Mouse (Mus musculus): ENCODE measurements around the gene Alox8. TPM values are rescaled to one million over a fixed set of nuclear protein-coding genes. Genes with fewer than 3 reads are reported as not detected.

Gene Alox8
- total RNA-seq, 2 experiments from 2014 or later: not detected

GRCm38 (mm10) chr11:69180120-69180519 is 17.5 kb downstream of the Alox8 start:
- DNase-seq: no peak

GRCm38 (mm10) chr11:69179512-69179911 is 18.1 kb downstream of the Alox8 start:
- DNase-seq: no peak

- DNase-seq: no peak
Observed at GRCm38 (mm10) chr11:69178525-69178924, 19.1 kb downstream of the Alox8 start.

GRCm38 (mm10) chr11:69174722-69175121 is 22.9 kb downstream of the Alox8 start:
- DNase-seq: no peak

GRCm38 (mm10) chr11:69172606-69173005 is 25.0 kb downstream of the Alox8 start:
- DNase-seq: peak; percentile 11 to 18

DNA sequence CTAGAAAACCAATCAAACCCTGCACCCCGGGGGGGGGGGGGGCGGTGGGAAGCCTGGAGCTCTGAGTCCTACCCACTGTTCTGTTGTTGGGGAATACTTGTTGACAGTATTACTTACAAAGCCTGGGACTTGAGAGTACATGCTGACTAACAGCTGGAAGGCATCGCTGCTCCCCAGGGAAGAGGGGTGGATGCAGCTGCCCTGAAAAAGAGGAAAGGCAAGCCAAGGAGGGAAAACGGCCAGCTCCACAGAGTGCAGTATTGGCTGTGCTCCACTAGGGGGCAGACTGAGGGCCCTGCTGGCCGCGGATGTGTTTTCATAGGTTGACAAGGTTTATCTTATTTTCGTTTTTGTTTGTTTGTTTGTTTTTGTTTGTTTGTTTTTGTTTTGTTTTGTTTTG is 26.0 kb downstream of the Alox8 start:
- peak; percentile 59 to 72 for DNase-seq

DNA sequence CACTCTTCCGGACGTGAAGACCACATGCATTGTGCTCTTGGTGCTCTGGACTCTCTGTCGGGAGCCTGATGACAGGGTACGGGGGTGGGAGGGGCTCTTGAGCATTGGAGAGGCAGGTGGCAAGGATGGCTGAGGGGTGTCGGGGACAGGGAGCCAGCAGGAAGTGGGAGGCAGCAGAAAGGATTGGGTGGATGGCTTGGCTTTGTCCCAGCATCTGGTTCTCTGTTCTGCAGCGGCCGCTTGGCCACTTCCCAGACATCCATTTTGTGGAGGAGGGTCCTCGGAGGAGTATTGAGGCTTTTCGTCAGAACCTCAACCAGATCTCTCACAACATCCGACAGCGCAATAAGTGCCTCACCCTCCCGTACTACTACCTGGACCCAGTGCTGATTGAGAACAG is 28.3 kb downstream of the Alox8 start:
- DNase-seq: no peak

DNA sequence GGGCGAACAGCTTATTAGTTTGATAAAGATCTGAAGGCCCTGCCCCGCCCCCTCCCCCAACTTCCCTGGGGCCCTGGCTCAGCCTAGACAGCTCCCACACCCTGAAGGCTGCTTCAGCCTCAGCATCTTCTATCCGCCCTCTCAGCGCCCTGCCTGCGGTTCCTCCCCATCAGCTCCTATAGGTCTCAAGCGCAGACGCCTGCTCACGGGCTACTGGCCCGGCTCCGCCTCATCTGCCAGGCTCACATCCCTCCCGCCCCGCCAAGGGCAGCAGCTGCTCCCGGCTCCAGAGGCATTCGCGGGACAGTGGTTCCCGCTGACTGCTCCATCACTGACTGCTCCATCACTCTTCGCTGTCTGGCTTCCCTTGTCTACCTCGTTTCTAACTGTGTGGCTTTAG is 40.8 kb downstream of the Alox8 start, which contains the start of gene Alox12b:
TSS of gene Alox12b (plus strand) at position 190 of the 400 bp plus-strand sequence.
- DNase-seq: peak; percentile 24 to 33

- DNase-seq: no peak
Observed at GRCm38 (mm10) chr11:69155351-69155750, 42.3 kb downstream of the Alox8 start.

DNA sequence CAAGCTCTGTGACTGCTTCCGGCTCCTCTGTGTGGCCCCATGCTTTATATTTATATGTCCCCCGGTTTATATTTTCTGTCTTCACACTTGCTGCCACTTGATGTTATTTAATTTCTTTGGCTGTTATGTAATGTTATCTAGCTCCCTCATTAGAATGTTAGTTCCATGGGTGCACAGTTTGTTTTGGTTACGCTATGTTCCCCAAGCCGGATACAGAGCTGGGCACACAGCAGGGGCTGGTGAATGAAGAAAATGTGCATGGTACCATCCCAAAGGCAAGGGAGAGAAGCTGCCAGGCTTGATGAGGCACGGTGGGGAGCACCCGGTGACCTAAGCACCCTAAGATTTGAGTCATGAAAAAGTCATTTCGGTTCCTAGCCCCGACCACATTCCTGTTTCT is 43.8 kb downstream of the Alox8 start:
- no peak for DNase-seq

GRCm38 (mm10) chr11:69151004-69151403 is 46.6 kb downstream of the Alox8 start:
- no peak for DNase-seq

DNA sequence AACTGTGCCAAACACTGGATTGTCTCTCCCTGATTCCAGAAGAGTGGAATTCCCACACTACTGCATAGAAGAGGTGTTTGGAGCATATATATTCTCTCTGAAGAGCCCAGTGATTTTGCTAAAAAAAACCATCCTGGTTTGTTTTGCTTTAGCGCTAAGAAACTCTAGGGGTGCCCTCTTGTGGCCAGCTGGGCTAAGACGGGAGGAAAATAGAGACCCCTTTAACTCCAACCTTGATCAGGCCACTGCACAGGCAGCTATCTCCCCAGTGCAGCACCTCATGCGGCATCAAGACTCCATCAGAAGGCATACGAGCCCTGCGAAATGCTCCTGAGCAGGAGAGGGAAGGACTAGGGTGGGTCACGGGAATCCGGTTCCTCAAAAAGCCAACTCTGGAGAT is 47.2 kb downstream of the Alox8 start:
- peak; percentile 73 to 84 for DNase-seq

GRCm38 (mm10) chr11:69149728-69150127 is 47.9 kb downstream of the Alox8 start:
- no peak for DNase-seq

DNA sequence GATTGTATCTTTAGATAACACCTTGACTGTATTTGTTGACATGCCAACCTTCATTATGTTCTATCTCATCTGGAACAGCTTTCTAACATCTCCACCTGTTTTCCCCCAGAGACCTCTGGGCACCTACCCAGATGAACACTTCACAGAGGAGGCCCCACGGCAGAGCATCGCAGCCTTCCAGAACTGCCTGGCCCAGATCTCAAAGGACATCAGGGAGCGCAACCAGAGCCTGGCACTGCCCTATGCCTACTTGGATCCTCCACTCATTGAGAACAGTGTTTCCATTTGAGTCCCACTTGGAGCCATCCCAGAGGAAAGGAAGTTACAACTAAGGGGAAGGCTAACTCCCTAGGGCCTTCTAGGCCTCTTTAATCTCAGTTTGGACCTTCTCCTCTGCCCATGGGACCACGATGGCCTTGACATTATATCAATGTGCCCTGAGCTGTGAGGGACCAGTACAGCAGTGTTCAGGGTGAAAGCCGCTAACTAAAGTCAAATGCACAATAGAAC is 49.1 kb downstream of the Alox8 start:
- DNase-seq: peak; percentile 28 to 41

DNA sequence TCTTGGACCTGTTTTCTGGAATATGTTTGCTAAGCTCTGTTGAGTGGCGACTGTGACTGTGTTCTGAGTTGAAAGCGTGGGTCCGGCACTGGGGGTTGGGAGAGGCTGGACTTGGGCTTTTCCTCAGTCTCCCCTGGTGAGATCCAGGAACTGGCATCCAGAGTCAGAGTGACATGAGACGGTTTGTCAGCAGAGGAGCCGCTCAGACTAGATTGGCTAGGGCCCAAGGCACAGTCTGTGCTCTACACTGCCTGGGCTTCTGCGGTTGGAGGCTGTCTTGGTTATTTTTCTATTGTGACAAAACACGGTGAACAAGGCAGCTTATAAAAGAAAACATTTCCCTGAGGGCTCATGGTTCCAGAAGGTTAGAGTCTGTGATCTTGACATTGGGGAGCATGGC is 50.1 kb downstream of the Alox8 start:
- peak; percentile 22 to 65 for DNase-seq

- no peak for DNase-seq
Observed at GRCm38 (mm10) chr11:69135361-69135760, 62.3 kb downstream of the Alox8 start.

DNA sequence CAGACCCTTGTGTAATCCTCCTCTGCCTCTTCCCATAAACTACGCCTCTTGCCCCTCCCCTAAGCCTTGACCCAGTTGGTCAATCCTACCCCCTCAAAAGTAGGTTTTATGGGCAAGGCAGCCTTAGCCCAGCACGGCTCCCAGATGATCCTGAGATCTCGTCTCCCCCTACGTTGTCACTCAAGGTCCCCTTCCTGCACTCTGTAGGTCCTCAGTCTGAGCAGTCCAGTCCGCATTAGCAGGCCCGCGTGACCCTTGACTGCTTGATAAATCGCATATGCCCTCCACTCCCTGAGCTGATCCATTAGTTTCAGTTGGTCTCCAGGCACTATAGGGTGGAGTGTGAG is 63.0 kb downstream of the Alox8 start:
- no peak for DNase-seq

Other genes with a start within 250 kb of the Alox8 start
- 10 to 100 TPM; 14.8 to 19.9 TPM for gene Arhgef15, start 240.4 kb downstream of the Alox8 start, total RNA-seq (2021)
- gene Slc25a35, start 229.7 kb downstream of the Alox8 start, total RNA-seq (2021): 10 to 100 TPM; 28.8 to 36.4 TPM
- 10 to 100 TPM; 22.5 to 23.3 TPM for gene Rangrf, start 222.7 kb downstream of the Alox8 start, total RNA-seq (2021)
- 10 to 100 TPM; 28.3 to 30.6 TPM for gene Pfas, start 189.4 kb downstream of the Alox8 start, total RNA-seq (2021)
- 10 to 100 TPM; 19.5 to 28.9 TPM for gene Ctc1, start 181.9 kb downstream of the Alox8 start, total RNA-seq (2021)
- 1 to 10 TPM; 5.0 to 6.4 TPM for gene Aurkb, start 152.2 kb downstream of the Alox8 start, total RNA-seq (2021)
- 10 to 100 TPM; 26.4 to 30.4 TPM for gene Borcs6, start 138.1 kb downstream of the Alox8 start, total RNA-seq (2021)
- 10 to 100 TPM; 13.5 to 17.5 TPM for gene Tmem107, start 127.0 kb downstream of the Alox8 start, total RNA-seq (2021)
- 100 to 1,000 TPM; 116 to 130 TPM for gene Vamp2, start 109.4 kb downstream of the Alox8 start, total RNA-seq (2021)
- 100 to 1,000 TPM; 112 to 153 TPM for gene Per1, start 102.6 kb downstream of the Alox8 start, total RNA-seq (2021)
- gene Hes7, start 77.4 kb downstream of the Alox8 start, total RNA-seq (2021): under 1 TPM; 0.17 to 0.26 TPM
- gene 9130213A22Rik, start 75.3 kb downstream of the Alox8 start, total RNA-seq (2021): under 1 TPM; 0.50 to 0.76 TPM
- gene Aloxe3, start 71.9 kb downstream of the Alox8 start, total RNA-seq (2021): 1 to 10 TPM in 1 of 2 experiments, under 1 TPM in 1; 0.63 to 1.1 TPM
- not detected for gene Alox12b, start 40.9 kb downstream of the Alox8 start, total RNA-seq (2021)
- gene Gucy2e, start 39.2 kb upstream of the Alox8 start, total RNA-seq (2021): not detected
- 1 to 10 TPM; 5.9 to 7.1 TPM for gene Cntrob, start 125.9 kb upstream of the Alox8 start, total RNA-seq (2021)
- gene Trappc1, start 126.1 kb upstream of the Alox8 start, total RNA-seq (2021): 10 to 100 TPM; 62.0 to 79.3 TPM
- 1 to 10 TPM; 6.1 to 7.8 TPM for gene Kcnab3, start 128.4 kb upstream of the Alox8 start, total RNA-seq (2021)
- 1 to 10 TPM; 4.7 to 6.6 TPM for gene Rnf227, start 142.6 kb upstream of the Alox8 start, total RNA-seq (2021)
- 100 to 1,000 TPM in 1 of 2 experiments, 10 to 100 TPM in 1; 78.6 to 119 TPM for gene Chd3, start 171.6 kb upstream of the Alox8 start, total RNA-seq (2021)
- 100 to 1,000 TPM; 132 to 158 TPM for gene Naa38, start 197.6 kb upstream of the Alox8 start, total RNA-seq (2021)
- gene Cyb5d1, start 197.8 kb upstream of the Alox8 start, total RNA-seq (2021): 10 to 100 TPM; 49.0 to 50.9 TPM
- 10 to 100 TPM; 13.4 to 17.8 TPM for gene Tmem88, start 200.4 kb upstream of the Alox8 start, total RNA-seq (2021)
- gene Kdm6b, start 215.8 kb upstream of the Alox8 start, total RNA-seq (2021): 10 to 100 TPM; 31.8 to 48.0 TPM

All from adrenal gland, postnatal 36 days (tissue).